Mouse (Mus musculus) midbrain, embryonic 11.5 days (tissue): ENCODE results near the gene Abcc1. TPM values are rescaled to one million over a fixed set of nuclear protein-coding genes. Genes with fewer than 3 reads are reported as not detected.

Experiments
- ATAC-seq: fragments of 200-750 bp; cut with Nextera tagmentation; 2 replicates; pipeline ENCODE4 v1.8.0; 2017; ENCODE audit warnings: moderate TSS enrichment, moderate library complexity; ENCODE audit not compliant: low FRiP score
- DNase-seq: peaks from one replicate; pipeline ENCODE4 v3.0.0; 2015; ENCODE audit warnings: low spot score; ENCODE audit errors: missing footprints
- H3K27ac ChIP-seq: fragments of 300-500 bp; sonication (generic); 2 replicates; pipeline ENCODE4 v1.5.1; 2014; ENCODE audit warnings: low read depth, low read length
- H3K27me3 ChIP-seq: fragments of 300-500 bp; sonication (generic); 2 replicates; pipeline ENCODE4 v1.6.1; 2014; ENCODE audit warnings: mild to moderate bottlenecking, low read length, moderate library complexity, mixed read lengths; ENCODE audit not compliant: control insufficient read depth, insufficient read depth
- H3K36me3 ChIP-seq: fragments of 300-500 bp; sonication (generic); 2 replicates; pipeline ENCODE4 v1.6.1; 2014; ENCODE audit warnings: mild to moderate bottlenecking, low read length, moderate library complexity, mixed read lengths; ENCODE audit not compliant: control insufficient read depth, insufficient read depth
- H3K4me1 ChIP-seq: fragments of 300-500 bp; sonication (generic); 2 replicates; pipeline ENCODE4 v1.6.1; 2014; ENCODE audit warnings: low read length; ENCODE audit not compliant: control insufficient read depth, insufficient read depth
- H3K4me2 ChIP-seq: fragments of 300-500 bp; sonication (generic); 2 replicates; pipeline ENCODE4 v1.6.1; 2014; ENCODE audit warnings: mild to moderate bottlenecking, moderate library complexity
- H3K4me3 ChIP-seq: fragments of 300-500 bp; sonication (generic); 2 replicates; pipeline ENCODE4 v1.5.1; 2014; ENCODE audit warnings: low read depth, low read length
- H3K9ac ChIP-seq: fragments of 300-500 bp; sonication (generic); 2 replicates; pipeline ENCODE4 v1.6.1; 2014; ENCODE audit warnings: low read length
- H3K9me3 ChIP-seq: fragments of 300-500 bp; sonication (generic); 2 replicates; pipeline ENCODE4 v1.6.1; 2016; ENCODE audit warnings: low read length; ENCODE audit not compliant: control insufficient read depth
- WGBS: fragments of 180-500 bp; shearing (Covaris S2); extraction: QIAGEN DNeasy Blood & Tissue Kit; methylation state at CpG from one replicate; pipeline ENCODE4 v1.1.7; 2014; 5-methylcytosine and 5-hydroxymethylcytosine counted together
- polyA plus RNA-seq: library from polyadenylated mRNA; unstranded; fragments of >200 nt; fragmentation: Nextera tagmentation; extraction: Ambion mirVana; gene quantifications from 2 replicates; pipeline ENCODE4 v1.2.1, GENCODE M21; 2014

Abcc1 gene
- polyA plus RNA-seq, 1 experiment from 2014 or later: 5.4 TPM

DNA sequence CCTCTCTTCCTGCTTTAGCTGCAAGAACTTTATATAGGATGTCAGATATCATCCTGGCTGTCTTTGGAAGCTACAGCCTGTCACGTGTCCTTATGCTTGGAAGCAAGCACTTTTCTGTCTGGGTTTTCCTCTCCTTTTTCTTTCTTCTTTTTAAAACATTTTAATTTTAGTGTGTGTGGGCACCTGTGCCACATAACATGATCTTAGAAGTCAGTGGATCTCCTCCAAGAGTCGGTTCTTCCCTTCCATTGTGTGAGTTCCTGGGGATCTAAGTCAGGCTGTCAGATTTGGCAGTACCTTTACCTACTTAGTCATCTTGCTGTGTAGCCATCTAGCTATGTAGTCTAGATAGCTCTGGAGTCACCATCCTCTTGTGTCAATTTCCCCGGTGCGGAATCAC is 37.9 kb downstream of the Abcc1 start:
- 93% methylated on average over 4 of the region's 4 CpGs for WGBS
- no peak for ATAC-seq

DNA sequence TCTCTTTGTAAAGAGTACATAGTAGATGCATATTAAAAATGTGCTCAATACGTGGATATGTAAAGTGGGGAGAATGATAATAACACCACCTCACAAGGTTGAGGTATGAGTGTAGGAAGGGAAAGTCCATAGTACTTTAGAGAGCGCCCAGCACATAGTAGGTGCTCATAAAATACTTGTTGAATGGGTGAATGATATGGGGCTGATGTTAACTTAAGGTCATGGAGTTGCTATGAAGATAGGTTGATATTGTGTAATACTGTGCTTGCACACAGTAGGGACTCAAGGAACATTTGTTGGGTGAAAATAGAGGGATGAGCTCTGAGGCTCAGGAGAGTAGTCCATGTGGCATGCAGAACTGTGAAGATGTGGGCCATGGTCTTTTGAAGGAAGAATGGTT is 42.1 kb downstream of the Abcc1 start:
- H3K9ac ChIP-seq: no peak overlapping the region
- H3K4me3 ChIP-seq: no peak overlapping the region
- H3K36me3 ChIP-seq: no peaks in the 10 kb centered on the region
- no peaks in the 10 kb centered on the region for H3K4me1 ChIP-seq
- 94% methylated on average over 2 of the region's 2 CpGs for WGBS
- no peak overlapping the region for H3K4me2 ChIP-seq
- H3K27me3 ChIP-seq: no peaks in the 10 kb centered on the region
- DNase-seq (no peak), ATAC-seq (no peak)
- H3K27ac ChIP-seq: no peak overlapping the region
- H3K9me3 ChIP-seq: no peaks in the 10 kb centered on the region

More for the DNA sequence above, 37.9 kb downstream of the Abcc1 start:
- H3K4me2 ChIP-seq: no peak overlapping the region
- H3K9me3 ChIP-seq: no peaks in the 10 kb centered on the region
- H3K27me3 ChIP-seq: no peaks in the 10 kb centered on the region
- no peak overlapping the region for H3K27ac ChIP-seq
- H3K36me3 ChIP-seq: no peaks in the 10 kb centered on the region
- DNase-seq: no peak
- H3K9ac ChIP-seq: no peak overlapping the region
- no peaks in the 10 kb centered on the region for H3K4me1 ChIP-seq
- H3K4me3 ChIP-seq: no peak overlapping the region

DNA sequence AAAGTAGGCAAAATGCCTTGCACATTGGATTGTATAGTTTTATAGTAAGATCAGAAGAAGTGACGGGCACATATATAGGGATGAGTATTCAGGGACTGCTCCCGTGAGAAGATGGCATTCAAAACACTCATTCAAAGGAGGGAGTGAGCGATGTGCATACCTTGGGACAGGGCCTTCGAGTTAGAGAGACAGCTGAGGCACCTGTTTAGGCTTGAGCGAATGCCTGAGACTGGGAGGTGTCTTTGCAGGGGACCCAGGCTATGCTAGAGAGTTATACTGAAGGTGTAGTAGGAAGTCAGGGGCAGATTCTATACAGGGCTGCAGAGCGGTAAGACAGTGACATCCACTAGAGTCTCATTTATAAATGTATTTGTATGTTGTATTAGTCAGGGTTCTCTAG is 44.3 kb downstream of the Abcc1 start:
- 92% methylated on average over 6 of the region's 6 CpGs for WGBS
- Histone ChIP-seq H3K9ac (no peak overlapping the region), H3K36me3 (no peaks in the 10 kb centered on the region), H3K4me1 (no peaks in the 10 kb centered on the region), H3K9me3 (no peaks in the 10 kb centered on the region), H3K4me3 (no peak overlapping the region), H3K4me2 (no peak overlapping the region), H3K27ac (no peak overlapping the region), H3K27me3 (no peaks in the 10 kb centered on the region)
- ATAC-seq (no peak), DNase-seq (no peak)

DNA sequence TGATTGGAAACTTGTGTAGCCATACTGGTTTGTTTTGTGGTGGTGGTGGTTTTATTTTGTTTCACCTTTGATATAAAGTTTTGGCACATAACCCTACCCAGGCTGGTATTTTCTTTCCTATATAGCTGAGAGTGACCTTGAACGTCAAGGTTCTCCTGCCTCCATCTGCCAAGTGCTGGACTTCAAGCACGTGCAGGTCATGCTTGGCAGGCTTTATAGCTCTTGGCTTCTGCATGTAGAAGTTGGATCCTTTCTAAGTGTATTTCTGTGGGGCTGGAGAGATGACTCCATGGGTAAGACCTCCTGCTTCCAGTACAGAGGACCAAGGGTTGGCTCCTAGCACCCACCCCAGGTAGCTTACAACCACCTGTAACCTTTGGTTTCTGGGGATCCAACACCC is 47.8 kb downstream of the Abcc1 start:
- no peak overlapping the region for H3K4me3 ChIP-seq
- no peaks in the 10 kb centered on the region for H3K9me3 ChIP-seq
- DNase-seq: no peak
- no peak overlapping the region for H3K9ac ChIP-seq
- H3K36me3 ChIP-seq: no peaks in the 10 kb centered on the region
- no peak overlapping the region for H3K4me2 ChIP-seq
- ATAC-seq: no peak
- no peak overlapping the region for H3K27ac ChIP-seq
- H3K27me3 ChIP-seq: no peaks in the 10 kb centered on the region
- no peaks in the 10 kb centered on the region for H3K4me1 ChIP-seq
- WGBS: 93% methylated on average over 2 of the region's 2 CpGs

DNA sequence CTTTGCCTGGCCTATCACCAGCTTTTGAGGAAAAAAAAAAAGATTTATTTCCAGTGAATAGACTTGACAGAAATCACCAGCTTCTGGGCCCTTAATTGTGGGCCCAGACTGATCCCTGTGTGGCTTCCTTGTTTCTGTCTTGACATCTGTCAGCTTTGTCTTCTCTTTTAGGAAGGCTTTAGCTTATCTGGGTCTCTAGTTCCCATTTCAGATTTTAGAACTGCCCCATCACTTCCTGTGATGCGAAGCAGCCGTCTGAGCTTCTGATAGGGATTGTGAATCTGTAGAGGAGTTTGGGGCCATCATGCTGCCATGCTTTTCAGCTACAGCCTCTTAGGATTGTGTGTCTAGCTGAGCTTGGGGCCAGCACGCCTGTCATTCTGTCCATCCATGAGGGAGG is 48.4 kb downstream of the Abcc1 start:
- DNase-seq: no peak
- Histone ChIP-seq H3K4me1 (no peaks in the 10 kb centered on the region), H3K27me3 (no peaks in the 10 kb centered on the region), H3K36me3 (no peaks in the 10 kb centered on the region), H3K4me2 (no peak overlapping the region), H3K27ac (no peak overlapping the region), H3K9ac (no peak overlapping the region), H3K4me3 (no peak overlapping the region), H3K9me3 (no peaks in the 10 kb centered on the region)
- no peak for ATAC-seq
- WGBS: 93% methylated on average over 3 of the region's 3 CpGs

DNA sequence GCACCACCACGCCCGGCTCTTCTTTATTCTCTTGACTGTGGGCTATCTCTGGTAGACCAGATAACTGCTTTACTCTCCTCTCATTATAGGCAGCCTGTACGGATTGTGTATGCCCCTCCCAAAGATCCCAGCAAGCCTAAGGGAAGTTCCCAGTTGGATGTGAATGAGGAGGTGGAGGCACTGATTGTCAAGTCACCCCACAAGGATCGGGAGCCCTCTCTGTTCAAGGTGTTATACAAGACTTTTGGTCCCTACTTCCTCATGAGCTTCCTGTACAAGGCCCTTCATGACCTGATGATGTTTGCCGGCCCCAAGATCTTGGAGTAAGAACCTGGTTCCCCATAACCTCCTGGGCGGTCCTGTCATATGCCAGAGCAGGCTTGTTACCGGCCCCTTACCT is 49.3 kb downstream of the Abcc1 start:
- Histone ChIP-seq H3K27ac (no peak overlapping the region), H3K27me3 (no peaks in the 10 kb centered on the region), H3K4me2 (no peak overlapping the region), H3K36me3 (no peaks in the 10 kb centered on the region), H3K9ac (no peak overlapping the region), H3K4me1 (no peaks in the 10 kb centered on the region), H3K4me3 (no peak overlapping the region), H3K9me3 (no peaks in the 10 kb centered on the region)
- no peak for ATAC-seq
- DNase-seq: no peak
- WGBS: 94% methylated on average over 7 of the region's 7 CpGs

DNA sequence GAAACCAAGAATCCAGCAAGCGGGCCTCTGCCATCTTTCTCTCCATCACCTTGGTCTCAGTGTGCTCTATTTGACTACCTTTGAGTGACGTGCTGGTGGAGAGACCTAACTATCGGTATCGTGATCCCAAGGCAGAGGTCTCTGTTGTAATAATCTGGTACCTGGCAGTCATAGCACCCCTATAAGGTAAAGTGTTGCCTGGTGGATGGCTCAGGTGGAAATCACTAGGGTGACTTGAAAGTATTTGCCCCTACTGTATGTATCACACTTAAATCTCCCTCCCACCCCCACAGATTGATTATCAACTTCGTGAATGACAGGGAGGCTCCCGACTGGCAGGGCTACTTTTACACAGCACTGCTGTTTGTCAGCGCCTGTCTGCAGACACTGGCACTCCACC is 49.8 kb downstream of the Abcc1 start:
- no peak for DNase-seq
- H3K9ac ChIP-seq: no peak overlapping the region
- no peaks in the 10 kb centered on the region for H3K4me1 ChIP-seq
- H3K27me3 ChIP-seq: no peaks in the 10 kb centered on the region
- WGBS: 91% methylated on average over 7 of the region's 7 CpGs
- H3K4me2 ChIP-seq: no peak overlapping the region
- H3K4me3 ChIP-seq: no peak overlapping the region
- H3K36me3 ChIP-seq: no peaks in the 10 kb centered on the region
- no peak for ATAC-seq
- no peak overlapping the region for H3K27ac ChIP-seq
- no peaks in the 10 kb centered on the region for H3K9me3 ChIP-seq

DNA sequence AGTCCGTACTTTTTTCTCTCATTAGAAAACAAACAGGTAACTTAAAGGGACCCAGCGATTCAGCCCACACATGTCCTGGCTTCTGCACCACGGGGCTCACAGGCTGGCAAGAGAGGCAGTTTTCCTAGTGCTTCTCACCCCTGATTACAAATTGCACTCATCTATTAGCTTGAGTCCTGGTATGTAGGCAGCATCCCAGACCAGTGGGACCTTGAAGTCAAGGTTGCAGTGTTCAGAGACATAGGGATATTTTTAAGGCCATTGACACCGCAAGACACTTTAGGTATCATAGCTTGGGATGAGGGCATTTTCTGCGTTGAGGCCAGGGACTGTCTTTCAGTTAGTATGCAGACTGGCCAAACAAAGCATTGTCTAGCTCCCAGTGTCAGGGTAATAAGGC is 51.2 kb downstream of the Abcc1 start:
- no peak overlapping the region for H3K4me2 ChIP-seq
- ATAC-seq: no peak
- no peaks in the 10 kb centered on the region for H3K36me3 ChIP-seq
- DNase-seq: no peak
- H3K9ac ChIP-seq: no peak overlapping the region
- WGBS: 90% methylated on average over 5 of the region's 5 CpGs
- H3K4me1 ChIP-seq: no peaks in the 10 kb centered on the region
- no peaks in the 10 kb centered on the region for H3K9me3 ChIP-seq
- H3K27me3 ChIP-seq: no peaks in the 10 kb centered on the region
- no peak overlapping the region for H3K4me3 ChIP-seq
- no peak overlapping the region for H3K27ac ChIP-seq

DNA sequence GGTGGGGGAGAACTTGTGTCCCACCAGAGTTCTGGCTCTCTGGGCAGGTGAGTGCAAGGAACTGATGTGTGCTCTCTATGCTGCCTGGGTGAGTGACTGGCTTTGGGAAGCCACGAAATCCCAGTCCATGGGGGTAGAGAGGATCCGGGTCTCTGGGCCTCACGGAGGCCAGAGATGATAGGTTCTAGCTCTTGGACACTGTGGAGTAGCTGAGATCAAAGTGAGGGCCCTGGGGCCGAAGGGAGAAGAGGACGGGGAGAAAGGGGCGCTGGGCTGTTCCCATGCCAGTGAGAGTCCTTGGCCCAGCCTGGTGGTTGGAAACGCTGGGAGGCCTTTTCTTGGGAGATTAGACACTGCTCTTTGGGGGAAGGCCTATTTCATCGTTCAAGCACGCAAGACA is 53.8 kb downstream of the Abcc1 start:
- H3K4me1 ChIP-seq: no peaks in the 10 kb centered on the region
- no peaks in the 10 kb centered on the region for H3K9me3 ChIP-seq
- no peak overlapping the region for H3K4me3 ChIP-seq
- no peaks in the 10 kb centered on the region for H3K36me3 ChIP-seq
- no peak overlapping the region for H3K4me2 ChIP-seq
- DNase-seq (no peak), ATAC-seq (no peak)
- 88% methylated on average over 9 of the region's 9 CpGs for WGBS
- no peak overlapping the region for H3K9ac ChIP-seq
- no peaks in the 10 kb centered on the region for H3K27me3 ChIP-seq
- no peak overlapping the region for H3K27ac ChIP-seq
